Mouse (Mus musculus) mouse embryonic stem cell (cell line): Measurements from ENCODE around the gene Sh3gl1.
"Not testable (repeated sequence)": the region's sequence is repeated elsewhere in the genome, so short reads cannot be mapped to it uniquely, and the experiment has no call there.

Experiments used
- in situ Hi-C, 2 experiments: fragments of 300-500 bp; cut with MboI; formaldehyde crosslinking; loops; 1 replicate in 1 of 2; 3 replicates in 1 of 2; pipeline ENCODE4 v1.14.3; 2019 to 2020; ENCODE audit warnings: low sequenced_read_pairs in 2 of 2, low pct_unique_long_range_greater_than_20kb in 1 of 2, mixed read lengths in 1 of 2; ENCODE audit not compliant: unreplicated experiment in 1 of 2

Sh3gl1 gene

DNA sequence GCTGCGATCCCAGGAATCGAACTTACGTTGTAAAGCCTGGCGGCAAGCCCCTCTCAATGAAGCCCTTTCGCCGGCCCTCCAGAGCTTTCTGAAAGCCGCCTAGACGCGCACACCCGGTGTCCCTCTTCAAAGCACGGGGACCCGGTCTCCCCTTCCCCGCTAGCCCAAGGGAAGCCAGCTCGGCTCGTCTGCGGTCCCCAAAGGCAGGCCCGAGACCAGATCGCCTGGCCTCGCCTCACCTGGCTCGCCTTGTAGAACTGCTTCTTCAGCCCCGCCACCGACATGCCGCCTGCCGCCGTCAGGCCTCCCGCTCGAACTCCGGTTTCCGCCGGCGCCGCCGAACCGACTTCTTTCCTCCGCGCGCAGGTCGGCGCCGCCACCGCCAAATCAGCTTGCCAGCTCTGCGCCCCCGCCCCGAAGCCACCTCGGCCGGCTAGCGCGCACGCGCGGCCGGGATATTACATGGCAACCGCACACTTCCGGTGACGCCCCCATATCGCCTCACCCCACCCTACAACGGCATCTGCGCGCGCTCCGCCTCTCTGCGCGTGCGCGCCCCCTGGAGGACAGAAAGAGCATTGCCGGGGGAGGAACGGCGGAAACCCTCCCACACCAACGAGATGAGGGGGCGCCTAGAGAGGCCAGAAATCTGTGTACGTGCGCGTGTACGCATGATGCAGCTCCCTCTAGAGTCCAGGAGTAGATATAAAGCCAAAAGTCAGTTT, at the start of gene Sh3gl1:
Gene Sh3gl1 (minus strand): TSS at position 460 of the 725 bp plus-strand sequence.
- in situ Hi-C loops = no loop called here

DNA sequence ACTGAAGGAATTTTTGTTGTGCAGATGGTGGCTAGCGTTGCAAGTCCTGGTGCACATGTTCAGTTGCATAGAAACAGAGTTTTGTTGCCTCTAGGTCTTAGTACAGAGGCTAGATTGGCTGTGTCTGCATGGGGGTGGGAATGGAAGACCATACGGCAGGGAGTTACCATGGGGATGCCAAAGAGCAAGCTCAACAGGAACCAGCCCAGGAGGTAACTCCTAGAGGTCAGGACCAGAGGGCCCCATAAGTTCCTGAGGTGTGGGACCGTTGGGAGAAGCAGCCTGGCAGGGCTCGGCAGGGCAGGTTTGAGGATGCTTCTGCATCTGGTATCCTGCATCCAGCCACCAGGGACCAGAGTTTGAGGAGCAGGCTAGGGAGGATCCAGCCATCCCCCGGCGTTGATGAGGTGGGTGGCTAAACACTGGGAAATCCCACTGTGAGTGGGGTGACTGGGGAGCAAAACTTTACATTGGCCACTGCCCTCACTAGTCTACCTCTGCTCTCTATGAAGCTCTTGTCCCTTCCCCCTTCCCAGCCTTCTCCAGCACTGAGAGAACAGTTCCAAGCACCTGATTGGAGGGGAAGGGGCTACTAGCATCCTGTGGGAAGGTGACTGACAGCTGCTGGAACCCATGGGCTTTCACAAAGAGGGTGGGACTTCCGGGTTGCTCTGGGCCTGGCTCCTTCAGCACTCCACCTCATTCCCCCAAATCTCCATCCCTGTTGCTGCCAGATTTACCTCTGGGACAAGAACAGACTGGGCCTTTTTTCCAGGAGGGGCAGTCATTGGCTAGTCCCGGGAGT, 44.5 kb upstream of the Sh3gl1 start:
- in situ Hi-C loops = no loop called here

DNA sequence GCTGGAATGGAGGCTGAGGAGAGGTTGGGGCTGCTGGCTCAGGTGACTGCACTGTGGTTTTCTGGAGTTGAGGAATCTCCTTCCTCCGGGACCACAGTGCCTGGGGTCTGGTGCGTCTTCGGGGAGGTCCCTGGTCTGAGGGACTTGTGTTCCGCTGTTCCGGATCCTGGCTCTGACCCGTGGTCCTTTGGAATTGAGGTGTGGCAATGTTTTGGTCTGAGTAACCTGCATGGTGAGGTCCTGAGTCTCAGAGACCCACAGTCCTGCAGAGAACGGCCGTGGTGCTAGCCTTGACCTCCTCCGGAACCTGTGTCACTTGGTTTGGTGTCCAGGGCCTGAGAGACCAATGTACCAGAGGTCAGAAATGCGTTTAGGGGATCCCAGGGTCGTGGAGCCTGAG, 43.5 kb upstream of the Sh3gl1 start:
- in situ Hi-C loops = no loop called here

DNA sequence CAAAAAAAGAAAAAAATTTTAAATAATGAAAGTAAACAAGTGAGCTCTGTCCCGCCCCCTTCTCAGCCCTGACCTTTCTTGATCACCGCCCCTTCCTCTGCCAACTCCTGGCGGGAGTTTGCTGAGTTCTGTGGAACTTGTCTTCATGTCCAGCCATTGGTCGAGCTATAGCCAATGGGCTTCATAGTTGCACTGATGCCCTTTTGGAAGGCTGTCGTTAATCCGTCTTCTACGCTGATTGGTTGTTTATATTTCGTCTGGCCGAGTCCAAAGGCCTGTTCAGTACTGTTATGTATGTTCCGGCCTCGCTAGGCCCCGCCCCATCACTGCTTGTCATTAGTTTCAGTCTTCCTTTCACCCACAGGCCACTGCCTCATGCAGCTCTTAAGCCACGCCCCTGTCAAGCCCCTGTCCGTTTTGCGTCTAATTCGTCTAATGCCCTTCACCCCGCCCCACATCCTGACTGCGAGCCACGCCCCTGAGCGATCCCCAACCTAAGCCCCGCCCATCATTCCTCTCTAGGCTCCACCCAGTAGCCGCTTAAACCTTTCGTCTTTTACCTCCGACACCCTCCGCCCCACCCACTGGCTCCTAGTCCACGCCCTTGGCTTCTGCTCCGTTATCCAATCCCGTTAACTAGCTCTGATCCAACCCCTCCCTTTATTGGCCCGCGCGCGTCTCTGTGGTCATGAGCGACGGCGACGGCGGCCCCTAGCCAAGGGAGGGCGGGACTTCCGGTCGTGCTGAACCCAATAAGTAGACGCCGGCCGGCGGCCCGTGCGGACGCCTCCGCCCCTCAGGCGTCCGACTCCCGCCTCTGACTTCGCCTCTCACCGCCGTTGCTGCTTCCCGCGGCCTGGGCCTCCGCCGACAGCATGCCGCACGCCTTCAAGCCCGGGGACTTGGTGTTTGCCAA, 42.7 kb upstream of the Sh3gl1 start, which contains the start of gene Hdgfl2:
Gene Hdgfl2 (plus strand): TSS at position 755 of the 916 bp plus-strand sequence.
- in situ Hi-C loops = no loop called here

DNA sequence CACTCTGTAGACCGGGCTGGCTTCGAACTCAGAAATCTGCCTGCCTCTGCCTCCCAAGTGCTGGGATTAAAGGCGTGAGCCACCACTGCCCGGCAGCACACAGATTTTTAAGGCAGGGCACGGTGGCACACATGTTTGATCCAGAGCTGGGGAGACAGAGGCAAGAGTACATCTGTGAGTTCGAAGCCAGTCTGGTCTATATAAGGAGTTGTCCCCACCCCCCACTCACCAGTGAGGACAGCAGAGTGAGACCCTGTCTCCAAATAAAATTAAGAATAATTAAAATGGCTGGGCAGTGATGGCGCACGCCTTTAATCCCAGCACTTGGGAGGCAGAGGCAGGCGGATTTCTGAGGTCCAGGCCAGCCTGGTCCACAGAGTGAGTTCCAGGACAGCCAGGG, 41.9 kb upstream of the Sh3gl1 start:
- in situ Hi-C loops = not testable (repeated sequence)

DNA sequence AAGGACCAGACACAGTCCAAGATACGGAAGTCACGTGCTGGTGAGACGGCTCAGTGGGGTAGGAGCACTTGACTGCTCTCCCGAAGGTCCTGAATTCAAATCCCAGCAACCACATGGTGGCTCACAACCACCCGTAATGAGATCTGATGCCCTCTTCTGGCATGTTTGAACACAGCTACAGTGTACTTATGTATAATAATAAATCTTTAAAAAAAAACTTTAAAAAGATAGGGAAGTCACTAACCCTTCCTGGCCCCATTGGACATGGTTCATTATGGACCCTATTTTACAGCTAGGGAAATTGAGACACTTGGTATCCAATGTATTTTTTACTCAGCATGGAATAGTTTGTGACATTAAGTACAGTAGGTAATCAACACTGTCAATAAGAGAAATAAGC, 41.1 kb upstream of the Sh3gl1 start:
- in situ Hi-C loops = no loop called here

DNA sequence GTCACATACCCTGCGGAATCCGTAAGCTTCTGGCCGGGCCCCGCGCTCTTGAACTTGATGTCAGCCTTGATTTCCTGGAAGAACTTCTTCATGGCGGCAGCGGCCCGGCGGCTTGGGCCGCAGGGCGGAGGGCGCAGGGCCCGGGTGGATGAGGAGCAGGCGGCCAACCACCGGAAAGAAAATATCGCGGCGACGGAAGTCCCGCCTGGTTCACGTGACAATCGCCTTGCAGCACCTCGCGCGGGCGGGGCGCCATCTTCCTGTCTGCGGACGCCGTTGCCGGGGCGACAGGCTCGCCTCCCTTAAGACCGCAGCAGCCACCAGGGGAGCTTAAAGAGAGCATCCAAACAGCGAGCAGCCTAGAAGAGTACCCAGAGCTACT, 38.4 kb upstream of the Sh3gl1 start, which contains the start of gene Ubxn6:
Gene Ubxn6 (minus strand): TSS at position 202 of the 382 bp plus-strand sequence.
- in situ Hi-C loops = no loop called here

DNA sequence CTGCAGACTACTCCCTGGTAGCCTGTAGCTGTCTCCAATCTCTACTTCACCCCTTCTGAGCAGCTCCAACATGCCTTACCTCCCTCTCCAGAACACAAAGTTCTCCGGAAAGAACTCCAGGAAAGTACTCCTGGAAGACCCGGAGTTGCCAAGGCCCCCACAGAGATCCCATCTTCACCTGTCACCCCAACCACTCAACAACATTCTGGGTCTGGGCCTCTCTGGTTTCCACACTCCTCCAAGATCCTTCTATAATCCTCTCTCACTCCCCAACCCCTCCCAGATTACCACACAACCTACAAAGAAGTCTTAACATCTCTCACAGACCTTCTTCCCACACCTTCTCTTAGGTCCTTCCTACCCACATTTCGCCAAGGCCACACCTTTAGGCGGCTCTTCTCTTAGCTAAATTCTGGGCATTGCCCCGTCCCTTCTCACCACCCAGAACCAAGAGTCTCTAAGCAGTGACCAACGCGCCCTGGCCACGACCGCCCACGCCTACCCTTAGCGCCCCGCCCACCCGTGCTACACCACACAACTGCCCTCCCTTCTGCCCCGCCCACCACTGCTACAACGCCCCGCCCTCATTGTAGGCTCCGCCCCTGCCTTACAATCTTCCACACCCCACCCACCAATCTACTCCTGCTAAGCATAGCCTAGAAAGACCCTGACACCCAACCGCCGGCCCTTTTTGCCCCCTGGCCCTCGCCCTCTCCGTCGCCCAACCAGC, 37.8 kb upstream of the Sh3gl1 start:
- in situ Hi-C loops = no loop called here

DNA sequence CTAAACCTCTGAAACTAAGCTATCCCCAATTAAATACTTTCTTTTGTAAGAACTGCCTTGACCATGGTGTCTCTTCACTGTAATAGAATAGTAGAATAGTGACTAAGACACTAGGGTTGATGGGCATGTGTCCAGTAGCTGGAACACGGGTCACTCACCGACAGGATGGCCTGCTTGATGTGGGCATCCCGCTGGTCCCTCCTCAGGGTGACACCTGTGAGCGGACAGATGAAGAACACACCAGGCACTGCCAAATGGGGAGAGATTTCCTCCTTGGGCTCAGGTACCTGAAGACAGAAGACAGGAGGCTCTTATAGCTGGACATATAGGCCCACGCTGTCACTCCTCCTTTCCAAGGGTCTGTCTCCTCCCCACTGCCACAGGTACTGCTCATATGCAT, 35.8 kb upstream of the Sh3gl1 start:
- in situ Hi-C loops = no loop called here

DNA sequence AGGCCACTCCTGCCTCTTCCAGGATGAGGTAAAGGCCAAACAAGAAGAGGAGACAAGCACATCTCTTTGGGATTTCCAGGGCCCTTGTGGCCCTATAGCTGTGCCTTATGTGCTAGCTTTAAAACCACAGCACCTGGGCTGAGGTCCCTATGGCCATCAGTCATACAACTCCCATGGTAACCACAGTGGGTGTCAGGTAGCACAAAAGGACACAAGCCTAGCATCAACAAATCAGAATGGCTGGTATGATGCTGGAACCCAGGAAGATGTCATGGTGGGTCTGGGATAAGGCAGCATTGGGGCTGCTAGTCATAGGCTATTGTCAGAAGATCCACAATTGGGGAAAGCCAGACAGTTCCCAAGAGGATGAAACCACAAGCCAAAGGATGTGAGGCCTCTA, 34.7 kb upstream of the Sh3gl1 start:
- in situ Hi-C loops = no loop called here

DNA sequence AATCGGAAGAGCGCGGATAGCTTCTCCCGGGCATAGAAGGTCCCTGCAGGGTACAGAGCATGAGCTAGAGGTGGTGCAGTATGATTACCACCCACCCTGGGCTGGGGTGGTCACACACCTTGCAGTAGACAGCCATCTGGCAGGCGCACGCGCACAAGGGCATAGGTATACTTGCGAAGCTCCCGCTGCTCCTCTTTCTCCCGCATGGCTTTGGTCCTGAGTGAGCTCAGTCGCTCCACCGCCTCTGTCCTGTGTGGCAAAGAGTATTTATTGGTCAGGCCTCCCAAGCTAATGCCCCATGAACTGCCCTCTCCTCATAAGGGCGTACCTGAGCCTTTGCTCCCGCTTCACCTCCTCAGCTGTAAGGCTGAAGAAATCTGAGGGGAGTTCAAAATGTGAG, 32.6 kb upstream of the Sh3gl1 start:
- in situ Hi-C loops = no loop called here

DNA sequence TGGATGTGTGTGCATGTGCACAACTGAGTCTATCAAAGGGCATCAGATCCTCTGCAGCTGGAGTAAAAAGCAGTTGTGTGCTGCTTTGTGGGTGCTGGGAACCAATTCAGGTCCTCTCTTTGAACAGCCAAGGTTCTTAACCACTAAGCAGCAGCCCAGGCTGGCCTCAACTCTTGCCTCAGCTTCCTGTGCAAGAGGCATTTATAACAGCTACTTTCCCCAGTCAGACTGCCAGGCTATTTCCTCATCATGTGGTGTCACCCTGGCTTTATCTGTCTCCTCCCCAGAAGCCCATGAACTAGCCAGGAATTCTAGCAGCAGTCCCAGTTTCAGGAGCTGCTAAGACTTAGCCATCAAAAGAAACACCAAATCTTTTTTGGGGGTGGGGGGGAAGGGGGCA, 30.0 kb upstream of the Sh3gl1 start:
- in situ Hi-C loops = no loop called here

DNA sequence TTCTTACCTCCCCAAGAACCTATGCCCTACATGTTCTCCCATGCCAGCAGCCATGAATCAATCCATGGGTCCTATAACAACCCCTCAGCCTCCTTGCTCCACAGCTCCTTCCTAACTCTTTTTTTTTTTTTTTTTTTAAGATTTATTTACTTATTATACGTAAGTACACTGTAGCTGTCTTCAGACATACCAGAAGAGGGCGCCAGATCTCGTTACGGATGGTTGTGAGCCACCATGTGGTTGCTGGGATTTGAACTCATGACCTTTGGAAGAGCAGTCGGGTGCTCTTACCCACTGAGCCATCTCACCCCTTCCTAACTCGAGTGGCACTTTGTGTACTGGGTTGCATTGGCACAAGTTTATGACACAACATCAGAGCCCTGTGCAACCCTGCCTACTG, 29.3 kb upstream of the Sh3gl1 start:
- in situ Hi-C loops = not testable (repeated sequence)

DNA sequence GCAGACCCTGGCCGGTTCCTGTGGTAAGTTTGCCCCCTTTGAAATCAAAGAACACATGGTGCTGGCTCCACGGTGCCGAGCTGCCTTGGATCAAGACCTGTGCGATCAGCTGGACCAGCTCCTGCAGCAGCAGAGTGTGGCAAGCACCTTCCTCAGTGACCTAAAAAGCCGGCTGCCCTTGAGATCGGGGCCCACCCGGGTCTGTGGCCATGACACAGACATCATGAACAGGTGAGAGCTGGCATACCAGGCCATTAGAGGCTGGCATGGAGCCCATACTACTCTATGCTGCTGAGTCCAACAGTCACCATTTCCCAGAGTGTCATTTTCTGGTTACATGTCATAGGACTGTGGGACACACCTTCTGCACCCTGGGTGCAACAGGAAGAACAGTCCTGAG, 25.6 kb upstream of the Sh3gl1 start:
- in situ Hi-C loops = no loop called here

DNA sequence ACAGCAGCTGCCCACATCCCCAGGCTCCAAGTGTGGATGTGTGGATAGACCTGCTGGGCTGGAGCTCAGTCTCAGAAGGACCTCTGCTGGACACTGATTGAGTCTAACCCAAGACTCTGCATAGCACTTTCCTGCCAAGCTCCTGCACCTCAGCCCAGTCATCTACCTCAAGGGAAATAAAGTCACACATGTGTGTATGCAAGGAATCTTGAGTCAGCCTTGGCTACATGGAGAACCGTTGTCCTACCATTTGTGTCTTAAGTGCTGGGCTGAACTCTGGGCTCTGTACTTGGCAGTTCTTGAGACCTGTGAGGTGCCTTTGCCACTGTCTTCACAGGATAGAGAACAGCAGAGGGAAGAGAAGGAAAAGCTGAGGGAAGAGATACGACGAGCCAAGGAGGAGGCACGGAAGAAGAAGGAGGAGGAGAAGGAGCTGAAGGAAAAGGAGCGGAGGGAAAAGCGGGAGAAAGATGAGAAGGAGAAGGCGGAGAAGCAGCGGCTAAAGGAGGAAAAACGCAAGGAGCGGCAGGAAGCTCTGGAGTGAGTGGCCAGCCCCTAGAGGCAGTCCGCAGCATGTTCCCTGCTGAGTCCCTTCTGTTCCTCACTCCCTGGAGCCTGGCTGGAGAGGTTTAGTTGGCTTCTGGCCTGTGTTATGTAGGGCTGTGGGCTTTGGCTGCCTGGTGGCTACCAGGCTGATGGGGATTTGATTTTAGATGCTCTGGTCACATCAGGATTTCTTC, 21.1 kb upstream of the Sh3gl1 start:
- in situ Hi-C loops = no loop called here

DNA sequence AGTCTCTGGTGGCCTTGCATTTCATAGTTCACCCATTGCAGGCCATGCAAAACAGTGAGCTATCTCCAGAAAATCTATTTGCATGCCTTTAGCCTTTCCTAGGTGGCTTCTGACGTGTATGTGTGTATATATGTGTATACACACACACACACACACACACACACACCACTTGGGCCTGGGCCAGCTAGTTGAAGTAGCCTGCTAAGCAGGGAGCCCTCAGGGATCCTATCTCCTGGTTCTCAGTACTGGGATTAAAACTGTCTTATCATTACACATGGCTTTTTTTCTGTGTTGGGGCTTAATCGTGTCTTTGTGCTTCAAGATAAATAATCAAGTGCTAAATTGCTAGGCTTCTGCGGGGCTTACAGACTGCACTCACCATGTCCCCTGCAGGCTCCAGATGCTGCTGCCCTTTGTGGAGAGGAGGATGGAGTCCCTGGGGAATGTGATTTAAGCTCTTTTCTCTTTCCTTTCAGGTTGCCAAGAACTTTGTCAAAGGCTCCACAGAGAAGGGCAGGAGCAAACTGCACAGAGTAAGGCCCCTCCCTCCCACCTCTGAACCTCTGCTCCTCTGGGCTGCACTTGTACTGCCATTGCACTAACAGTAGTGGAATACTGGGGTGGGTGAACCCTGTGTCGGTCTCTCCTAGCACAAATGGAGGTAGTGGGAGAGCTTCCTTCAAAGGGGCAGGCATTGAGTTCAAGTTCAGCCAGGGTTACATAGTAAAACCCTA, 19.7 kb upstream of the Sh3gl1 start:
- in situ Hi-C loops = no loop called here

DNA sequence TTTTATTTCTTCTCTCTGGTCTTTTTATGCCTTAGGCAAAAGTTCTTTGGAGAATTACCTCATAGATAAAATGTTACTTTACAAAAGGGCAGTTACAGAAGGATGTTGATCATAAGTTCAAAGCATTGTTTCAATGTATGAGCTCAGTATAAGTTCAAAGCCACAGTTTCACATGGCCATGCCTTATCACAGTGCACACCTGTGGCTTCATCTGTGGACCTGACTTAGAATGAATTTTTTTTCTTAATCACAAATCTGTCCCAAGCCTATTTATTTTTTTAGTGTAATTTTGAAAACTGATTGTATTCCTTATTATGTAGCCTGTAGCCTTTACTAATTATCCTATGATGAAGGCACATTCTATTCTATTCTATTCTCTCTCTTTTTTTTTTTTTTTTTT, 18.5 kb upstream of the Sh3gl1 start:
- in situ Hi-C loops = no loop called here
